Mouse (Mus musculus): Measurements from ENCODE around the gene Cd207. TPM values are rescaled to one million over a fixed set of nuclear protein-coding genes. Genes with fewer than 3 reads are reported as not detected.

Cd207 gene
- polyA plus RNA-seq (2012; ENCODE audit: insufficient read depth, low replicate concordance), result not detected in 2 replicates

- Histone ChIP-seq H3K36me3 (replicated peaks; ENCODE audit: low read length) (no peaks in the 10 kb centered on the region), H3K4me3 (replicated peaks) (no peak within 1 kb of the TSS), H3K9me3 (no peaks in the 10 kb centered on the region), H3K27me3 (replicated peaks) (peaks cover 60% of the 10 kb centered on the region), H3K4me1 (no peaks in the 10 kb centered on the region)
- TF ChIP-seq FLI1 (IDR thresholded peaks at IDR 0.05; ENCODE audit: low read length), result no peak
- TF ChIP-seq GATA1 (IDR thresholded peaks at IDR 0.05; ENCODE audit: borderline replicate concordance, low read length), result no peak
These were observed at the start of gene Cd207 for GRCm38 (mm10) chr6:83677757-83678156. Gene Cd207 (minus strand): TSS chr6:83677857.

- TF ChIP-seq GATA1 (IDR thresholded peaks at IDR 0.05; ENCODE audit: borderline replicate concordance, low read length) (no peak), FLI1 (IDR thresholded peaks at IDR 0.05; ENCODE audit: low read length) (no peak)
- Histone ChIP-seq H3K4me1 (0 out of 2 replicates have a peak, but pooled peaks cover 5% of the 10 kb centered on the region), H3K9me3 (peaks cover 19% of the 10 kb centered on the region), H3K36me3 (replicated peaks; ENCODE audit: low read length) (no peaks in the 10 kb centered on the region), H3K4me3 (replicated peaks) (no peak overlapping the region), H3K27me3 (replicated peaks) (peaks cover 56% of the 10 kb centered on the region)
These were observed 49.5 kb upstream of the Cd207 start for GRCm38 (mm10) chr6:83727178-83727577.

- Histone ChIP-seq H3K4me1 (peaks cover 16% of the 10 kb centered on the region), H3K36me3 (replicated peaks; ENCODE audit: low read length) (no peaks in the 10 kb centered on the region), H3K27me3 (replicated peaks) (peaks cover 74% of the 10 kb centered on the region), H3K4me3 (replicated peaks) (peak overlapping the region; percentile 42), H3K9me3 (peaks cover 12% of the 10 kb centered on the region)
- TF ChIP-seq GATA1 (IDR thresholded peaks at IDR 0.05; ENCODE audit: borderline replicate concordance, low read length) (no peak), FLI1 (IDR thresholded peaks at IDR 0.05; ENCODE audit: low read length) (no peak)
These were observed 44.9 kb upstream of the Cd207 start for GRCm38 (mm10) chr6:83722526-83722925.

GRCm38 (mm10) chr6:83717026-83717425 is 39.4 kb upstream of the Cd207 start:
- peaks cover 96% of the 10 kb centered on the region for H3K27me3 ChIP-seq (replicated peaks)
- TF ChIP-seq GATA1 (IDR thresholded peaks at IDR 0.05; ENCODE audit: borderline replicate concordance, low read length), result no peak
- TF ChIP-seq FLI1 (IDR thresholded peaks at IDR 0.05; ENCODE audit: low read length), result no peak
- peaks cover 49% of the 10 kb centered on the region for H3K4me1 ChIP-seq
- H3K4me3 ChIP-seq (replicated peaks), result peak overlapping the region; percentile 38
- no peaks in the 10 kb centered on the region for H3K9me3 ChIP-seq
- H3K36me3 ChIP-seq (replicated peaks; ENCODE audit: low read length), result no peaks in the 10 kb centered on the region

GRCm38 (mm10) chr6:83715461-83716196 is 38.0 kb upstream of the Cd207 start:
- H3K4me1 ChIP-seq, result peaks cover 53% of the 10 kb centered on the region
- peaks cover 96% of the 10 kb centered on the region for H3K27me3 ChIP-seq (replicated peaks)
- H3K36me3 ChIP-seq (replicated peaks; ENCODE audit: low read length), result no peaks in the 10 kb centered on the region
- no peak for TF ChIP-seq FLI1 (IDR thresholded peaks at IDR 0.05; ENCODE audit: low read length)
- TF ChIP-seq GATA1 (IDR thresholded peaks at IDR 0.05; ENCODE audit: borderline replicate concordance, low read length), result no peak
- H3K4me3 ChIP-seq (replicated peaks), result peak overlapping the region; percentile 85
- H3K9me3 ChIP-seq, result no peaks in the 10 kb centered on the region

- TF ChIP-seq FLI1 (IDR thresholded peaks at IDR 0.05; ENCODE audit: low read length) (no peak), GATA1 (IDR thresholded peaks at IDR 0.05; ENCODE audit: borderline replicate concordance, low read length) (no peak)
- peaks cover 58% of the 10 kb centered on the region for H3K4me1 ChIP-seq
- peak overlapping the region; percentile 51 for H3K4me3 ChIP-seq (replicated peaks)
- peaks cover 97% of the 10 kb centered on the region for H3K27me3 ChIP-seq (replicated peaks)
- H3K9me3 ChIP-seq, result no peaks in the 10 kb centered on the region
- H3K36me3 ChIP-seq (replicated peaks; ENCODE audit: low read length), result no peaks in the 10 kb centered on the region
These were observed 36.8 kb upstream of the Cd207 start for GRCm38 (mm10) chr6:83714221-83715123.

GRCm38 (mm10) chr6:83713271-83714136 is 35.8 kb upstream of the Cd207 start:
- Histone ChIP-seq H3K27me3 (replicated peaks) (peaks cover 98% of the 10 kb centered on the region), H3K4me3 (replicated peaks) (no peak overlapping the region), H3K9me3 (no peaks in the 10 kb centered on the region), H3K36me3 (replicated peaks; ENCODE audit: low read length) (no peaks in the 10 kb centered on the region), H3K4me1 (peaks cover 58% of the 10 kb centered on the region)
- no peak for TF ChIP-seq GATA1 (IDR thresholded peaks at IDR 0.05; ENCODE audit: borderline replicate concordance, low read length)
- no peak for TF ChIP-seq FLI1 (IDR thresholded peaks at IDR 0.05; ENCODE audit: low read length)

- Histone ChIP-seq H3K9me3 (no peaks in the 10 kb centered on the region), H3K36me3 (replicated peaks; ENCODE audit: low read length) (no peaks in the 10 kb centered on the region), H3K4me1 (peaks cover 54% of the 10 kb centered on the region), H3K27me3 (replicated peaks) (peaks cover 98% of the 10 kb centered on the region), H3K4me3 (replicated peaks) (peak overlapping the region; percentile 90)
- TF ChIP-seq FLI1 (IDR thresholded peaks at IDR 0.05; ENCODE audit: low read length) (no peak), GATA1 (IDR thresholded peaks at IDR 0.05; ENCODE audit: borderline replicate concordance, low read length) (no peak)
These were observed 34.2 kb upstream of the Cd207 start for GRCm38 (mm10) chr6:83711725-83712475.
